Mouse (Mus musculus) spleen, adult 2 months (tissue): ENCODE results near the gene Sag.

ENCODE experiments used
- CTCF ChIP-seq: fragments of 200-500 bp; IDR thresholded peaks from 2 replicates; pipeline ENCODE4 v1.5.1; 2011; ENCODE audit warnings: mild to moderate bottlenecking, inconsistent platforms; ENCODE audit not compliant: insufficient read depth, insufficient read length, insufficient replicate concordance; ENCODE audit errors: extremely low read depth
- POLR2A ChIP-seq: fragments of 200-500 bp; IDR thresholded peaks from 2 replicates; pipeline ENCODE4 v1.6.1; 2011; ENCODE audit warnings: low read depth, low read length, inconsistent platforms

- TF ChIP-seq POLR2A (no peak), CTCF (no peak)
Measured at GRCm38 (mm10) chr1:87853601-87854361, 50.3 kb downstream of the Sag start.
